Mouse (Mus musculus) myocyte (in vitro differentiated cells): ENCODE results near the gene Fbxo33.

ENCODE experiments used
- MYOG ChIP-seq, 3 experiments: IDR thresholded peaks; one replicate each; pipeline ENCODE4 v1.6.1; 2011; ENCODE audit warnings: control low read depth in 2 of 3, low read depth in 2 of 3, mild to moderate bottlenecking in 2 of 3; ENCODE audit not compliant: insufficient read length in 2 of 3, control insufficient read depth in 1 of 3, insufficient read depth in 1 of 3
- POLR2A ChIP-seq: IDR thresholded peaks from one replicate; pipeline ENCODE4 v1.6.1; 2011; ENCODE audit warnings: low read depth, mild to moderate bottlenecking, control low read depth, moderate library complexity; ENCODE audit not compliant: insufficient read length
- TCF12 ChIP-seq: IDR thresholded peaks from one replicate; pipeline ENCODE4 v1.6.1; 2011; ENCODE audit warnings: mild to moderate bottlenecking, control low read depth; ENCODE audit not compliant: poor library complexity, insufficient read depth, severe bottlenecking
- USF1 ChIP-seq: IDR thresholded peaks from one replicate; pipeline ENCODE4 v1.6.1; 2011; ENCODE audit warnings: low read depth, mild to moderate bottlenecking, control low read depth, moderate library complexity

GRCm38 (mm10) chr12:59259015-59259414 lies 39.5 kb upstream of the Fbxo33 start:
- TF ChIP-seq POLR2A (no peak), TCF12 (no peak), USF1 (no peak), MYOG (IDR thresholded peaks at IDR 0.05; ENCODE audit: control insufficient read depth in 1 of 3, insufficient read depth in 1 of 3, insufficient read length in 2 of 3, low read depth in 2 of 3) (no peak)
